Mouse (Mus musculus) limb, embryonic 11.5 days (tissue): Measurements from ENCODE around the gene Pcgf2. TPM values are rescaled to one million over a fixed set of nuclear protein-coding genes. Genes with fewer than 3 reads are reported as not detected.

Experiments used
- ATAC-seq: fragments of 200-750 bp; cut with Nextera tagmentation; 2 replicates; pipeline ENCODE4 v1.8.0; 2017; ENCODE audit warnings: low read depth; ENCODE audit not compliant: insufficient number of reproducible peaks, low FRiP score, low TSS enrichment
- DNase-seq: peaks from one replicate; pipeline ENCODE4 v3.0.0-alpha.2; 2015; ENCODE audit warnings: low spot score
- H3K27ac ChIP-seq: fragments of 300-500 bp; sonication (generic); replicated peaks from 2 replicates; pipeline ENCODE4 v1.5.1; 2014; ENCODE audit warnings: low read depth, mild to moderate bottlenecking, low read length
- H3K27me3 ChIP-seq: fragments of 300-500 bp; sonication (generic); 2 replicates; pipeline ENCODE4 v1.6.1; 2014; ENCODE audit warnings: mild to moderate bottlenecking, low read length, mixed read lengths; ENCODE audit not compliant: control insufficient read depth, insufficient read depth
- H3K36me3 ChIP-seq: fragments of 300-500 bp; sonication (generic); 2 replicates; pipeline ENCODE4 v1.6.1; 2014; ENCODE audit warnings: mild to moderate bottlenecking, low read length, moderate library complexity, mixed read lengths; ENCODE audit not compliant: control insufficient read depth, insufficient read depth
- H3K4me1 ChIP-seq: fragments of 300-500 bp; sonication (generic); 2 replicates; pipeline ENCODE4 v1.6.1; 2014; ENCODE audit warnings: low read length, mixed read lengths; ENCODE audit not compliant: control insufficient read depth, insufficient read depth
- H3K4me2 ChIP-seq: fragments of 300-500 bp; sonication (generic); 2 replicates; pipeline ENCODE4 v1.6.1; 2014; ENCODE audit warnings: low read depth, mild to moderate bottlenecking, moderate library complexity; ENCODE audit not compliant: severe bottlenecking
- H3K4me3 ChIP-seq: fragments of 300-500 bp; sonication (generic); 2 replicates; pipeline ENCODE4 v1.5.1; 2014; ENCODE audit warnings: low read depth, low read length
- H3K9ac ChIP-seq: fragments of 300-500 bp; sonication (generic); 2 replicates; pipeline ENCODE4 v1.6.1; 2014; ENCODE audit warnings: mild to moderate bottlenecking, low read length
- H3K9me3 ChIP-seq: fragments of 300-500 bp; sonication (generic); 2 replicates; pipeline ENCODE4 v1.6.1; 2016; ENCODE audit warnings: low read length; ENCODE audit not compliant: control insufficient read depth
- WGBS: fragments of 180-500 bp; shearing (Covaris S2); extraction: QIAGEN DNeasy Blood & Tissue Kit; methylation state at CpG from one replicate; pipeline ENCODE4 v1.1.7; 2014; 5-methylcytosine and 5-hydroxymethylcytosine counted together
- polyA plus RNA-seq: library from polyadenylated mRNA; unstranded; fragments of >200 nt; fragmentation: Nextera tagmentation; extraction: Ambion mirVana; gene quantifications from 2 replicates; pipeline ENCODE4 v1.2.1, GENCODE M21; 2014

Gene Pcgf2
- polyA plus RNA-seq, 1 experiment from 2014 or later, result 23.3 TPM

GRCm38 (mm10) chr11:97694921-97695711 lies 5.2 kb downstream of the Pcgf2 start:
- DNase-seq, result no peak
- peak overlapping the region; percentile 27; the same call in 1 of the 2 replicates for H3K9ac ChIP-seq
- no peak overlapping the region for H3K4me3 ChIP-seq
- 79% methylated on average over 17 of the region's 17 CpGs for WGBS
- no peak overlapping the region for H3K4me2 ChIP-seq
- H3K4me1 ChIP-seq, result peaks cover 26% of the 10 kb centered on the region
- H3K9me3 ChIP-seq, result no peaks in the 10 kb centered on the region
- peaks cover 17% of the 10 kb centered on the region for H3K36me3 ChIP-seq
- H3K27ac ChIP-seq, result peak overlapping the region; percentile 33; the same call in 1 of the 2 replicates
- H3K27me3 ChIP-seq, result no peaks in the 10 kb centered on the region
- no peak for ATAC-seq

GRCm38 (mm10) chr11:97694435-97694834 lies 5.9 kb downstream of the Pcgf2 start:
- no peak for DNase-seq
- no peak overlapping the region for H3K4me2 ChIP-seq
- 92% methylated on average over 4 of the region's 4 CpGs for WGBS

GRCm38 (mm10) chr11:97689861-97690260 lies 10.4 kb downstream of the Pcgf2 start:
- DNase-seq (peak; percentile 89), ATAC-seq (no peak)
- Histone ChIP-seq H3K27ac (no peak overlapping the region), H3K27me3 (no peaks in the 10 kb centered on the region), H3K9ac (no peak overlapping the region), H3K4me1 (peaks cover 8% of the 10 kb centered on the region), H3K4me3 (no peak overlapping the region), H3K36me3 (peaks cover 14% of the 10 kb centered on the region), H3K4me2 (no peak overlapping the region), H3K9me3 (no peaks in the 10 kb centered on the region)
- whole genome bisulfite sequencing, result 37% methylated on average over 10 of the region's 10 CpGs

More at GRCm38 (mm10) chr11:97694435-97694834, 5.9 kb downstream of the Pcgf2 start:
- no peaks in the 10 kb centered on the region for H3K27me3 ChIP-seq
- H3K27ac ChIP-seq, result no peak overlapping the region
- no peak for ATAC-seq
- H3K9ac ChIP-seq, result no peak overlapping the region
- H3K4me1 ChIP-seq, result peaks cover 26% of the 10 kb centered on the region
- no peaks in the 10 kb centered on the region for H3K9me3 ChIP-seq
- peaks cover 17% of the 10 kb centered on the region for H3K36me3 ChIP-seq
- no peak overlapping the region for H3K4me3 ChIP-seq

- Histone ChIP-seq H3K36me3 (peaks cover 13% of the 10 kb centered on the region), H3K4me3 (no peak overlapping the region), H3K4me1 (peaks cover 9% of the 10 kb centered on the region; the same call in 1 of the 2 replicates), H3K4me2 (no peak overlapping the region), H3K27me3 (no peaks in the 10 kb centered on the region), H3K27ac (no peak overlapping the region), H3K9me3 (no peaks in the 10 kb centered on the region), H3K9ac (no peak overlapping the region)
- no peak for DNase-seq
- no peak for ATAC-seq
- 89% methylated on average over 3 of the region's 3 CpGs for WGBS
Measured at GRCm38 (mm10) chr11:97687061-97687460, 13.2 kb downstream of the Pcgf2 start.

GRCm38 (mm10) chr11:97686322-97686908 lies 13.9 kb downstream of the Pcgf2 start:
- peaks cover 8% of the 10 kb centered on the region for H3K36me3 ChIP-seq
- WGBS, result 66% methylated on average over 11 of the region's 11 CpGs

GRCm38 (mm10) chr11:97685613-97686321 lies 14.5 kb downstream of the Pcgf2 start, which contains the start of gene Cisd3:
Cisd3 (plus strand) TSS chr11:97685826.
- Histone ChIP-seq H3K4me2 (peak within 1 kb of the TSS; percentile 78), H3K9ac (peak within 1 kb of the TSS; percentile 27; the same call in 1 of the 2 replicates), H3K27ac (no peak within 1 kb of the TSS; the same call in 1 of the 2 replicates), H3K27me3 (no peaks in the 10 kb centered on the region), H3K4me1 (peaks cover 9% of the 10 kb centered on the region; the same call in 1 of the 2 replicates), H3K4me3 (peak within 1 kb of the TSS; percentile 33), H3K9me3 (no peaks in the 10 kb centered on the region), H3K36me3 (peaks cover 8% of the 10 kb centered on the region)
- under 1% methylated on average over 43 of the region's 43 CpGs for WGBS
- DNase-seq, result peak; percentile 81
- ATAC-seq, result peak; percentile 67

More at GRCm38 (mm10) chr11:97686322-97686908, 13.9 kb downstream of the Pcgf2 start:
- no peak overlapping the region for H3K9ac ChIP-seq
- H3K9me3 ChIP-seq, result no peaks in the 10 kb centered on the region
- H3K4me2 ChIP-seq, result peak overlapping the region; percentile 78; the same call in 1 of the 2 replicates
- ATAC-seq (no peak), DNase-seq (no peak)
- H3K27me3 ChIP-seq, result no peaks in the 10 kb centered on the region
- H3K4me1 ChIP-seq, result peaks cover 9% of the 10 kb centered on the region; the same call in 1 of the 2 replicates
- H3K27ac ChIP-seq, result no peak overlapping the region
- H3K4me3 ChIP-seq, result no peak overlapping the region

GRCm38 (mm10) chr11:97684766-97685165 lies 15.5 kb downstream of the Pcgf2 start:
- no peaks in the 10 kb centered on the region for H3K9me3 ChIP-seq
- H3K36me3 ChIP-seq, result peaks cover 10% of the 10 kb centered on the region
- no peak overlapping the region for H3K4me3 ChIP-seq
- H3K4me2 ChIP-seq, result no peak overlapping the region
- H3K4me1 ChIP-seq, result peaks cover 9% of the 10 kb centered on the region; the same call in 1 of the 2 replicates
- no peak overlapping the region; the same call in 1 of the 2 replicates for H3K27ac ChIP-seq
- DNase-seq (no peak), ATAC-seq (no peak)
- no peak overlapping the region for H3K9ac ChIP-seq
- no peaks in the 10 kb centered on the region for H3K27me3 ChIP-seq
- 44% methylated on average over 7 of the region's 7 CpGs for WGBS

- ATAC-seq, result no peak
- Histone ChIP-seq H3K4me1 (peaks cover 9% of the 10 kb centered on the region; the same call in 1 of the 2 replicates), H3K36me3 (peaks cover 10% of the 10 kb centered on the region), H3K4me3 (no peak overlapping the region), H3K4me2 (no peak overlapping the region), H3K9me3 (no peaks in the 10 kb centered on the region), H3K9ac (no peak overlapping the region), H3K27me3 (no peaks in the 10 kb centered on the region), H3K27ac (no peak overlapping the region)
- 82% methylated on average over 6 of the region's 6 CpGs for WGBS
- no peak for DNase-seq
Measured at GRCm38 (mm10) chr11:97684063-97684680, 16.1 kb downstream of the Pcgf2 start.
